Mouse (Mus musculus) liver, embryonic 13.5 days (tissue): Measurements from ENCODE around the gene Rnf224. TPM values are rescaled to one million over a fixed set of nuclear protein-coding genes. Genes with fewer than 3 reads are reported as not detected.
A peak's percentile ranks its signal among the peaks of the same experiment; 100 is the strongest.
"Not testable (repeated sequence)": the region's sequence is repeated elsewhere in the genome, so short reads cannot be mapped to it uniquely, and the experiment has no call there.

Experiments used
- ATAC-seq: fragments of 200-750 bp; cut with Nextera tagmentation; 2 replicates; pipeline ENCODE4 v1.8.0; 2017; ENCODE audit warnings: low read depth, mild to moderate bottlenecking, moderate number of reproducible peaks, moderate library complexity
- DNase-seq: peaks from one replicate; pipeline ENCODE4 v3.0.0; 2022
- H3K27ac ChIP-seq: fragments of 300-500 bp; sonication (generic); 2 replicates; pipeline ENCODE4 v1.5.1; 2015; ENCODE audit warnings: moderate library complexity, mild to moderate bottlenecking, inconsistent platforms
- H3K27me3 ChIP-seq: fragments of 300-500 bp; sonication (generic); 2 replicates; pipeline ENCODE4 v1.6.1; 2015; ENCODE audit warnings: mild to moderate bottlenecking, inconsistent platforms
- H3K36me3 ChIP-seq: fragments of 300-500 bp; sonication (generic); 2 replicates; pipeline ENCODE4 v1.6.1; 2015; ENCODE audit warnings: mild to moderate bottlenecking, inconsistent platforms
- H3K4me1 ChIP-seq: fragments of 300-500 bp; sonication (generic); replicated peaks from 2 replicates; pipeline ENCODE4 v1.6.1; 2015; ENCODE audit warnings: inconsistent platforms
- H3K4me2 ChIP-seq: fragments of 300-500 bp; sonication (generic); 2 replicates; pipeline ENCODE4 v1.6.1; 2015; ENCODE audit warnings: inconsistent platforms, mild to moderate bottlenecking, moderate library complexity
- H3K4me3 ChIP-seq: fragments of 300-500 bp; sonication (generic); replicated peaks from 2 replicates; pipeline ENCODE4 v1.5.1; 2015; ENCODE audit warnings: mild to moderate bottlenecking, inconsistent platforms
- H3K9ac ChIP-seq: fragments of 300-500 bp; sonication (generic); 2 replicates; pipeline ENCODE4 v1.6.1; 2015; ENCODE audit warnings: mild to moderate bottlenecking, inconsistent platforms
- H3K9me3 ChIP-seq: fragments of 300-500 bp; sonication (generic); replicated peaks from 2 replicates; pipeline ENCODE4 v1.6.1; 2016; ENCODE audit warnings: inconsistent platforms
- WGBS: fragments of 180-500 bp; shearing (Covaris S2); methylation state at CpG from one replicate; pipeline ENCODE4 v1.1.7; 2015; ENCODE audit not compliant: insufficient replicate concordance; 5-methylcytosine and 5-hydroxymethylcytosine counted together
- polyA plus RNA-seq: library from polyadenylated mRNA; unstranded; fragments of >200 nt; fragmentation: Nextera tagmentation; extraction: Ambion mirVana; gene quantifications from 2 replicates; pipeline ENCODE4 v1.2.1, GENCODE M21; 2015

The Rnf224 gene
- polyA plus RNA-seq, 1 experiment from 2014 or later: not detected

DNA sequence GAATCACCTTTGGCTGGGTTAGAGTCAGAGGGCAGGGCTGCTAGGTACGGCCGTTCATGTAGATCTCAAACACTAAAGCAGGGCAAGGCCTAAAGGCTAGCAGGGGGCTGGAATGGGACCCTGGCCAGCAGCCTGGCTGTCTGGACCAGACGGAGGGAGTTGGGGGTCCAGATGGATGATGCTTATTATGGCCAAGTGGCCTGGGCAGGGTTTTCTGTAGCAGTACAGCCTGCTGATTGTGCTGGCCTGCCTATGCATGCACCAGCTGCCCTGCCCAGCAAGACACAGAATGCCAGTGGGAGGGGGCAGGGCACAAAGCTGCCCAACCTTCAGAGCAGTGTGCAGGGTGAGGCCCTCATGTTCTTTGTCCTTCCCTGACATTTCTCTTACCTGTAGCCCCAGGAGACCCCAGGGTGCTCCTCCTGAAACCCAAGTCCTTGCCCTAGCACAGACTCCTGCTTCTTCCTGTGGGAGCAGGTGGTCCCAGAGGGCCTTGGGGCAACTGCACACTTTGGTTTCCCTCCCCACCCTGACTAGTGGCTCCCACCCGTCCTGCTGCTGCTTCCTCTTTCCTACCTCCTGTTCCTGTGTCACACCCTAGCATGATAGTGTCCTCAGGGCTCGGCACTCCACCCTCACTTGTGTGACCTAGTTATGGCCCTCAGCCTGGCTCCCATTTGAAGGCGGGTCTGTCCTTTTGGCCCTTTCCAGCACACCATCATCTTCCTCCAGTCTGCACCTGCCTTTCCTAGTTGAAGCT, 29.5 kb upstream of the Rnf224 start:
- peak overlapping the region; percentile 99 for H3K4me2 ChIP-seq
- peak overlapping the region; percentile 66; the same call in 1 of the 2 replicates for H3K27ac ChIP-seq
- ATAC-seq (no peak), DNase-seq (no peak)
- peak overlapping the region; percentile 29 for H3K4me3 ChIP-seq
- no peaks in the 10 kb centered on the region for H3K9me3 ChIP-seq
- H3K9ac ChIP-seq: peak overlapping the region; percentile 37
- 0 out of 2 replicates have a peak, but pooled peaks cover 10% of the 10 kb centered on the region for H3K27me3 ChIP-seq
- H3K4me1 ChIP-seq: peaks cover 83% of the 10 kb centered on the region
- 43% methylated on average over 6 of the region's 6 CpGs for WGBS
- H3K36me3 ChIP-seq: peaks cover 30% of the 10 kb centered on the region

DNA sequence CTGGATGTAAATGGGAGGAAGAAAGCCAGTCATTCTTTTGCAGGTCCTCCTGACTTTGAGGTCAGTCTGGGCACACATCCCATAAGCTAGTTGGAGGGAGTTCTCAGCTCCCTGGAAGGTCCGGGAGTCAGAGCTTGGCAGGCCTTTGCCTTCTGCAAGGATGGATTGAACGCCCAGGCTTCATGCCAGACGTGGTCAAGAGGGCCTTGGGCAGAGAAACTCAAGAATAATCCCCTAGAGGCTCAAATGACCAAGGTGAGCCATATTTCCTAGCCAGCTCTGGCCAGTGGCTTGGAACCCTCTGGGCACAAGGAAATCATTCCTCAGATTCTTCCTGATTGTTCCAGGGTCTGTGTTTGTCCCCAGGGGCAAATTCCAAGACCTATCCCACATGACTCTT, 28.3 kb upstream of the Rnf224 start:
- Histone ChIP-seq H3K4me1 (peaks cover 71% of the 10 kb centered on the region), H3K9ac (peak overlapping the region; percentile 87), H3K4me3 (peak overlapping the region; percentile 87; the same call in 1 of the 2 replicates), H3K27me3 (0 out of 2 replicates have a peak, but pooled peaks cover 10% of the 10 kb centered on the region), H3K27ac (no peak overlapping the region), H3K4me2 (peak overlapping the region; percentile 99), H3K36me3 (peaks cover 18% of the 10 kb centered on the region), H3K9me3 (no peaks in the 10 kb centered on the region)
- ATAC-seq (no peak), DNase-seq (no peak)
- WGBS: 63% methylated on average over 3 of the region's 3 CpGs

DNA sequence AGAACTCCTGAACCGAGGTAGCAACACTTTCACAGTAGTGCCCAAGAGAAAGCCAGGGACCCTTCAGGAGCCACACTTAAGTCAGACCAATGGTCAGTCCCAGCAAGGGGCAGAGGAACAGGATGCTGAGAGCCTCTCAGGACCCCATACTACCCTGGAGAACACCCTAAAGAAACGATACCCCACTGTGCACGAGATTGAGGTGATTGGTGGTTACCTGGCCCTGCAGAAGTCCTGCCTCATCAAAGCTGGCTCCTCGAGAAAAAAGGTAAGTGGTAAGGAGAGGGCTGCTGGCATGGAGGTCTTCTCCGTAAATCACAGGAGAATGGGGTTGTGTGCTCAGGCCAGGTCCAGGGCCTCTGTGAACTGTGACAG, 27.7 kb upstream of the Rnf224 start:
- Histone ChIP-seq H3K4me2 (peak overlapping the region; percentile 99), H3K27ac (no peak overlapping the region), H3K36me3 (peaks cover 12% of the 10 kb centered on the region), H3K4me1 (peaks cover 69% of the 10 kb centered on the region), H3K9ac (peak overlapping the region; percentile 87), H3K9me3 (no peaks in the 10 kb centered on the region), H3K27me3 (0 out of 2 replicates have a peak, but pooled peaks cover 10% of the 10 kb centered on the region), H3K4me3 (peak overlapping the region; percentile 87)
- WGBS: 63% methylated on average over 5 of the region's 5 CpGs
- no peak for ATAC-seq
- DNase-seq: no peak

DNA sequence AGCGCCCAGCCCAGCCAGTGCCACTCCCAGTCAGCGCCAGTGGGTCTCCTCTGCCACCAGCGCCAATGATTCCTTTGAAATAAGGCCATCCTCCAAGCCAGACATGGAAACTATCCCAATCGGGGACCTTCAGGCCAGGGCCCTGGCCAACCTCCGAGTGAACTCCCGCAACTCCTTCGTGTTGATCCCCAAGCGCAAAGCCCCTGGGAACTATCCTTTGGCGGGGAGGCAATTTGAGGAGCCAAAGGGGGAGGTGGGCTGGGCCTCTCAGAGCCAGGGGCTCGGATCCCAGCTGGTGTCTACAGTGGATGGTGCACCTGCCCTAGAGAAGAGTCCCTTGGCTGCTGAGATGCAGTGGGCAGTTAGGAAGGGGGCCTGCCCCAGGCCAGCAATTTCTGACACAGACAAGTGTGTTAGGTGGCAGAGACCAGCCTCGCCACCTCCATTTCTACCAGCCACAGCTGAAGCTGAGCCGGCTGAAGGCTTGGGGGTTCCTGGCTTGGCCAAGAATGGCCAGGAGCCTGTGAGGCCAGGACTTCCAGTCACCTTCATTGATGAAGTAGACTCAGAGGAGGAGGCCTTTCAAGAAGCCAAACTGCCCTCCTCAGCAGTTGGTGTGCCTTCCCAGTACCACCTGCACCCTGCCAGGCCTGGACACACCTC, 27.2 kb upstream of the Rnf224 start:
- peak overlapping the region; percentile 87 for H3K4me3 ChIP-seq
- H3K27ac ChIP-seq: peak overlapping the region; percentile 71; the same call in 1 of the 2 replicates
- no peak for ATAC-seq
- no peak for DNase-seq
- WGBS: 31% methylated on average over 12 of the region's 12 CpGs
- peak overlapping the region; percentile 99 for H3K4me2 ChIP-seq
- H3K4me1 ChIP-seq: peaks cover 70% of the 10 kb centered on the region
- H3K9ac ChIP-seq: peak overlapping the region; percentile 87
- peaks cover 7% of the 10 kb centered on the region for H3K36me3 ChIP-seq
- 0 out of 2 replicates have a peak, but pooled peaks cover 10% of the 10 kb centered on the region for H3K27me3 ChIP-seq
- H3K9me3 ChIP-seq: no peaks in the 10 kb centered on the region

DNA sequence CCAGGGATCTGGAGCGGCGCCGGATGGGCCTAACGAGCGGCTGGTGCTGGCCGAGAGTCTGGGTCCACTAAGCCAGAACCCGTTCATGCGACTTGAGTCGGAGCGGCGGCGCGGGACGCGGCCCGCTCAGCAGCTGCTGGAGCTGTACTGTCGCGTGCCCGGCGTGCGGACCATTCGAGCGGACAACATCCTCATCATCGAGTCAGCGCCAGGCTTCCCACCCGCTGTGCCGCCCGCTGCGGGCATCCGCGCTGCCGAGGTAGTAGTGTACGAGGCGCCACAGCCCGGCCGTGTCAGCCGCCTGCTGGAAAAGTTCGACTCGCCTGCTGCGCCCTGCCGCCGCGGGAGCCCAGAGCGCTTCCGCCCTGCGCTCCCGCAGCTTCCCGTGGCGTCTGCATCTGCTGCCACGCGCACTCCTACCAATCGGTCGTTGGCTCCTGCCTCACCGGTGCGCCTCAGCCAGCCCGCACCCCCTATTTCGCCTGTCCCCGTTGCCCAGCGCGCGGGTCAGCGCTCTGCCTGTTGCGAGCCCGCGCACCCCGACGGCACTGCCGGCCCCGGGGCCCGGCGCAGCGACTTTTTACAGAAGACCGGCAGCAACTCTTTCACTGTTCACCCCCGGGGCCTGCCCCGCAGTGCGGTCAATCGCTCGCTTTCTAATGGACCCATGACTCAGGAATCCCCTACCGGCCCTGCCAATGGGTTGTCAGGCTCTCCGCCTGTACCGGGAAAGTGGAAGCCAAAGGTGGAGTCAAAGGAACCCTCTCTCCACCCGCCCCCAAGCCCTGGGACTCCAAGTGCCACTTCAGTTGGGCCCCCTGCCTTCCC, 26.4 kb upstream of the Rnf224 start:
- Histone ChIP-seq H3K4me3 (peak overlapping the region; percentile 87), H3K36me3 (peaks cover 2% of the 10 kb centered on the region; the same call in 1 of the 2 replicates), H3K4me1 (peaks cover 68% of the 10 kb centered on the region), H3K9ac (peak overlapping the region; percentile 87), H3K27me3 (0 out of 2 replicates have a peak, but pooled peaks cover 10% of the 10 kb centered on the region), H3K4me2 (peak overlapping the region; percentile 99), H3K27ac (peak overlapping the region; percentile 71), H3K9me3 (no peaks in the 10 kb centered on the region)
- under 1% methylated on average over 82 of the region's 82 CpGs for WGBS
- ATAC-seq: peak; percentile 13
- peak; percentile 45 for DNase-seq

DNA sequence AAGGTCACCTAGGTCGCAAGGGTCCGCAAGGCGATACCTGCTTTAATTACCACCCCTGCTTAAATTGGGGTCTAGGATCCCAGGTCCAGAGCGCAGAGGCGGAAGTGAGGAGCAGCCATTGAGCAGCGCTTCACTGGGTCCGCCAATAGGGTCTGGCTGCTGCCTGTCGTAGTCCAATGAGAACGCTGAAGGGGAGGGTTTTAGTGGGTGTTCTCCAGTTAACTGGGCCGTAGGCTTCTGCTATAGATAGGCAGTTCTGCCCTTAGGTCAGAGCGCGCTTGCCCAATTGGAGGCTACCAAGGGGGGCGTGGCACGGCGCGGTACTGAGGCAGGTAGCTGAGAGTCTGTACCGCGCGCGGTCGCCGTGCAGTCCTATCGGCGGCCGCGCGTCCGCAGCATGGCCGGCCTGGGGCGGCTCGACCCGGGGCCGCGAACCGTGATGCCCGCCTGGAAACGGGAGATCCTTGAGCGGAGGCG, 25.7 kb upstream of the Rnf224 start, which contains the start of gene Tprn:
Gene Tprn (plus strand): TSS at position 328 of the 477 bp plus-strand sequence.
- H3K36me3 ChIP-seq: no peaks in the 10 kb centered on the region
- ATAC-seq (peak; percentile 98), DNase-seq (peak; percentile 97)
- H3K4me2 ChIP-seq: peak within 1 kb of the TSS; percentile 99
- H3K4me3 ChIP-seq: peak within 1 kb of the TSS; percentile 87
- H3K4me1 ChIP-seq: peaks cover 61% of the 10 kb centered on the region
- no peaks in the 10 kb centered on the region for H3K9me3 ChIP-seq
- peak within 1 kb of the TSS; percentile 72 for H3K27ac ChIP-seq
- under 1% methylated on average over 39 of the region's 39 CpGs for WGBS
- 0 out of 2 replicates have a peak, but pooled peaks cover 10% of the 10 kb centered on the region for H3K27me3 ChIP-seq
- peak within 1 kb of the TSS; percentile 87 for H3K9ac ChIP-seq

DNA sequence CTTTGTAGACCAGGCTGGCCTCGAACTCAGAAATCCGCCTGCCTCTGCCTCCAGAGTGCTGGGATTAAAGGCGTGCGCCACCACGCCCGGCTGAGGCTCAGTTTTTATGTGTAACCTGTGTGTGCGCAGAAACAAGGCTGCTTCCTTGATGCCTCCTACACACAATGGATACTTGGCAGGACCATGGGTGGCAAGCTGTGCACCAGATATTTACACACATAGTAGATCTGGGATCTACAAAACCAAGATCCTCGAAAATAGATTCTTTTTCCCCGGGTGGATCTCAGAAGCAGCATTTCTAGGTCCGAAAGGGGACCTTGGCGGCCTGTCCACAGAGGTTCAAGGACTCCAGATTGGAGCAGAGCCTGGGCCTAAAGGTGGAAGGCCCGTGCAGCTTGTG, 25.3 kb upstream of the Rnf224 start:
- Histone ChIP-seq H3K9me3 (no peaks in the 10 kb centered on the region), H3K4me2 (peak overlapping the region; percentile 99), H3K4me3 (peak overlapping the region; percentile 87), H3K27me3 (0 out of 2 replicates have a peak, but pooled peaks cover 10% of the 10 kb centered on the region), H3K36me3 (no peaks in the 10 kb centered on the region), H3K4me1 (peaks cover 59% of the 10 kb centered on the region), H3K27ac (peak overlapping the region; percentile 72), H3K9ac (peak overlapping the region; percentile 69)
- DNase-seq: no peak
- WGBS: 40% methylated on average over 12 of the region's 12 CpGs
- peak; percentile 2; the same call in 1 of the 2 replicates for ATAC-seq

DNA sequence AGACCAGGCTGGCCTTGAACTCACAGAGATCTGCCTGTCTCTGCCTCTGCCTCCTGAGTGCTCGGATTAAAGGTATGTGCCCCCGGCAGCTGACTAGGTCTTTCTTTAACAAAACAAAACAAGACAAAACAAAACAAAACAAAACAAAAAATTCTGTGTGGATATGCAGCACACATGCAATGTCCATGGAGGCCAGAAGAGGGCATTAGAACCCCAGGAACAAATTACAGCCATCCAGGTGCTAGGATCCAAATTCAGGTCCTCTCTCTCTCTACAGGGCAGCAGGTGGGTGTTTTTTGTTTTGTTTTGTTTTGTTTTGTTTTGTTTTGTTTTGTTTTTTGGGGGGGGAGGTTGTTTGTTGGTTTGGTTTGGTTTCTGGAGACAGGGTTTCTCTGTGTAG, 22.3 kb upstream of the Rnf224 start:
- 50% methylated on average over 2 of the region's 2 CpGs for WGBS

DNA sequence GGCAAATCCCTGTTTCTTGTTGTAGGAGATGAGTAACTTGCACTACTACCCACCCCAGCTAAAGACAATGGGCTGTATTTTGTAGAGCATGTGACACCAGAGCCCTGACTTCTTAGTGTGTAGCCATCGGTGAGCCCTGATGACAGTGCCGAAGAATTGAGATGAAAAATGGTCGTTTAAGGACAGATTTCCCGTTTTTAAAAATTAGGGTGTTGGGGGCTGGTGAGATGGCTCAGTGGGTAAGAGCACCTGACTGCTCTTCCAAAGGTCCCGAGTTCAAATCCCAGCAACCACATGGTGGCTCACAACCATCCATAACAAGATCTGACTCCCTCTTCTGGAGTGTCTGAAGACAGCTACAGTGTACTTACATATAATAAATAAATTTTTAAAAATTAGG, 20.7 kb upstream of the Rnf224 start:
- H3K4me3 ChIP-seq: 0 out of 2 replicates have a peak overlapping the region, but pooled peaks have one; percentile 2
- not testable (repeated sequence) for H3K4me2 ChIP-seq, H3K9me3 ChIP-seq, H3K27ac ChIP-seq, H3K9ac ChIP-seq, DNase-seq, H3K27me3 ChIP-seq, ATAC-seq
- peaks cover 37% of the 10 kb centered on the region for H3K4me1 ChIP-seq
- peaks cover 15% of the 10 kb centered on the region for H3K36me3 ChIP-seq
- 67% methylated on average over 5 of the region's 5 CpGs for WGBS

More for the DNA sequence above, 22.3 kb upstream of the Rnf224 start:
- ATAC-seq: no peak
- H3K9me3 ChIP-seq: no peaks in the 10 kb centered on the region
- H3K27ac ChIP-seq: no peak overlapping the region
- H3K4me2 ChIP-seq: no peak overlapping the region
- peaks cover 49% of the 10 kb centered on the region for H3K4me1 ChIP-seq
- no peak for DNase-seq
- H3K36me3 ChIP-seq: no peaks in the 10 kb centered on the region
- H3K4me3 ChIP-seq: no peak overlapping the region
- no peak overlapping the region for H3K9ac ChIP-seq
- H3K27me3 ChIP-seq: 0 out of 2 replicates have a peak, but pooled peaks cover 6% of the 10 kb centered on the region

DNA sequence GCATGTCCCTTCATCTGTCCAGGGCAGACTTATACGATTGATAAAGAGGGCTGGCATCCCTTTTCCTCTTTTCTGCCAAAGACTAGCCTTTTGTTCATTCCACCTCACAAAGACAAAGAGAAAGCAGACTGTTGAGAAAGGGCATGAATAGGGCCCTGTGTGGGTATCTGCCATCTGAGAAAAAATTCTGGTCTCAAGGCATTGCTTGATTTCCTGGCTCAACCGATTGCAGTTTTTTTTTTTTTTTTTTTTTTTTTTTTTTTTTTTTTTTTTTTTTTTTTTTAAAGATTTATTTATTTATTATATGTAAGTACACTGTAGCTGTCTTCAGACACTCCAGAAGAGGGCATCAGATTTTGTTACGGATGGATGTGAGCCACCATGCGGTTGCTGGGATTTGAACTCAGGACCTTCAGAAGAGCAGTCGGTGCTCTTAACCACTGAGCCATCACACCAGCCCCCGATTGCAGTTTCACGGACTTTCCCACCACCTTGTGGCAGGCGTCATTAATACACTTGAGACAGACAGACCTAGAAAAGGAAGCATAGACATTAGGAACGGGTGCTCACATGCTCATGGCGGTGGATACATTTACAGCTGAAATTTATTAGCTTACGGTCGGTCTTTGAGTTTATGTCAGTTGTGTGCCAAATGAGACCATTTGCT, 20.0 kb upstream of the Rnf224 start:
- 35% methylated on average over 12 of the region's 12 CpGs for WGBS
- peak; percentile 52 for DNase-seq
- H3K9me3 ChIP-seq, ATAC-seq, H3K27me3 ChIP-seq: not testable (repeated sequence)
- peak overlapping the region; percentile 99 for H3K4me3 ChIP-seq
- peak overlapping the region; percentile 92 for H3K4me2 ChIP-seq
- peaks cover 22% of the 10 kb centered on the region for H3K36me3 ChIP-seq
- H3K9ac ChIP-seq: peak overlapping the region; percentile 88
- H3K27ac ChIP-seq: peak overlapping the region; percentile 89
- peaks cover 31% of the 10 kb centered on the region for H3K4me1 ChIP-seq
